Mouse (Mus musculus): ENCODE results near the gene Tkfc.

DNA sequence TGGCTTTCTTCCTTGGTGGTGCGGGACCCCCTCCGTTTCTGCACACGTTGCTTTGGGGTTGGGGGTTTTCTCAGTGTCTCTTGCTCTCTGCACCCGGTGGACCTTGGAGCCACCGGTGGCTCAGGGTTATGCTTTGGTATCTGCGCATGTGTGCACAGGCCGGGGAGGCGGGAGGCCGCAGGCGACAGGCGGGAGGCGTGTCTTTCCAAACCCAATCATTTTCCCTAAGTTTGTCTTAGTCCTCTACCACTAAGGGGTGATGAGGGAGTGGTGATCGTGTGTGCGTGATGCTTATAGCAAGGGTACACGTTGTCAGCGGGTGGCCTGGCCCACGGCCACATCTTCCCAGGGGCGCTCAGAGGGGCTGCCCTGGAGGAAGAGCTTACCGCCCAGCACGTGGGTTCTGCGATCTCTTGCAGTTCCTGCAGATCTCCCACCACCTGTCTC is 29.4 kb upstream of the Tkfc start:
- TF ChIP-seq CTCF (conservative IDR thresholded peaks at IDR 0.05; ENCODE audit: insufficient read depth, insufficient read length, low read depth, low read length) (no peak), POLR2A (IDR thresholded peaks at IDR 0.05; ENCODE audit: low read depth, low read length) (no peak)

All from kidney, adult 2 months (tissue).